Mouse (Mus musculus) midbrain, embryonic 14.5 days (tissue): ENCODE measurements around the gene Ap3b2. TPM values are rescaled to one million over a fixed set of nuclear protein-coding genes. Genes with fewer than 3 reads are reported as not detected.
A peak's percentile ranks its signal among the peaks of the same experiment; 100 is the strongest.

Experiments
- ATAC-seq: fragments of 200-750 bp; cut with Nextera tagmentation; 2 replicates; pipeline ENCODE4 v1.8.0; 2017; ENCODE audit warnings: moderate number of reproducible peaks, moderate library complexity; ENCODE audit not compliant: low FRiP score, low TSS enrichment
- DNase-seq: peaks from one replicate; pipeline ENCODE4 v3.0.0-alpha.2; 2015
- H3K27ac ChIP-seq: fragments of 300-500 bp; sonication (generic); replicated peaks from 2 replicates; pipeline ENCODE4 v1.5.1; 2014; ENCODE audit warnings: mild to moderate bottlenecking, low read depth, low read length, moderate library complexity
- H3K27me3 ChIP-seq: fragments of 300-500 bp; sonication (generic); 2 replicates; pipeline ENCODE4 v1.6.1; 2014; ENCODE audit warnings: low read length, control low read depth, mixed read lengths; ENCODE audit not compliant: control insufficient read depth, insufficient read depth
- H3K36me3 ChIP-seq: fragments of 300-500 bp; sonication (generic); 2 replicates; pipeline ENCODE4 v1.6.1; 2014; ENCODE audit warnings: low read length, control low read depth; ENCODE audit not compliant: control insufficient read depth, insufficient read depth
- H3K4me1 ChIP-seq: fragments of 300-500 bp; sonication (generic); 2 replicates; pipeline ENCODE4 v1.6.1; 2014; ENCODE audit warnings: mild to moderate bottlenecking, antibody characterized with exemption, low read length, control low read depth; ENCODE audit not compliant: control insufficient read depth, insufficient read depth
- H3K4me2 ChIP-seq: fragments of 300-500 bp; sonication (generic); 2 replicates; pipeline ENCODE4 v1.6.1; 2014; ENCODE audit warnings: mild to moderate bottlenecking, low read length, moderate library complexity
- H3K4me3 ChIP-seq: fragments of 300-500 bp; sonication (generic); replicated peaks from 2 replicates; pipeline ENCODE4 v1.5.1; 2014; ENCODE audit warnings: low read depth, low read length
- H3K9ac ChIP-seq: fragments of 300-500 bp; sonication (generic); replicated peaks from 2 replicates; pipeline ENCODE4 v1.6.1; 2014; ENCODE audit warnings: mild to moderate bottlenecking, low read length, moderate library complexity
- H3K9me3 ChIP-seq: fragments of 300-500 bp; sonication (generic); 2 replicates; pipeline ENCODE4 v1.6.1; 2016; ENCODE audit warnings: low read length, control low read depth, mixed read lengths; ENCODE audit not compliant: control insufficient read depth
- WGBS: fragments of 180-500 bp; shearing (Covaris S2); extraction: QIAGEN DNeasy Blood & Tissue Kit; methylation state at CpG from one replicate; pipeline ENCODE4 v1.1.7; 2014; 5-methylcytosine and 5-hydroxymethylcytosine counted together
- polyA plus RNA-seq: library from polyadenylated mRNA; unstranded; fragments of >200 nt; fragmentation: Nextera tagmentation; extraction: Ambion mirVana; gene quantifications from 2 replicates; pipeline ENCODE4 v1.2.1, GENCODE M21; 2014

Gene Ap3b2
- polyA plus RNA-seq: 125 and 138 TPM in 2 replicates

DNA sequence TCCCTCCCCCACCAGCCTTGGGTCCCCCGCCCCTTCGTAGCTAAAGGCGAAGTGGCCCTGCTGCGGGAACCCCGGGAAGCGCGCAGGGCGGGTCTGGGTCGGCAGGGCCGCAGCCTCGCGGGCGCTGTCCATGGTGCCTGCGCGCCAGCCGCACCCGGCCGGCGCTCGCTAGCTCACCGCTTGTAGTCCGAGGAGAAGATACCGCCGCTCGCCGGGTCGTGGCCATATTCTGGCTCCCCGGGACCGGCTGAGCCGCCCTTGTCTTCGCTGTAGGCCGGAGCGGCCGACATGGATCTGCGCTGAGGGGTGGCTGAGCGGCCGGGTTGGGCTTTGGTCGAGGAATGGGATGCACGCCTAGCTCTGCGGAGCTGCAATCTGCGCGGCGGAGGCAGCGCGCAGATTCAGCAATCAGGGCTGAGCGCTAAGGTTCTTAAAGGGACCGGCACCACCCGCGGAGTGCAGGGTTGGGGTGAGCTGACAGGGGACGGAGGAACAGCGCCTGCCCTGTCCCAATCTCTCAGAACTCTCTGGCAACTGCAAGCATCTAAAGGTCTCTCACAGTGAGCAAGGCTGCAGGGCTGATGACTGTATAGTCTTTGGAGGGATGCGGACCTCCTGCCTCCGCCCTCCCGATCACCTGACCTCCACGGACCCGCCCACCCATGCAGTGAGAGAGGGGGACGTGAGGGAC is at the start of gene Ap3b2:
Ap3b2 (minus strand) TSS at position 595 of the 691 bp plus-strand sequence.
- Histone ChIP-seq H3K4me3 (peak within 1 kb of the TSS; percentile 82), H3K4me2 (peak within 1 kb of the TSS; percentile 70), H3K9ac (peak within 1 kb of the TSS; percentile 97), H3K4me1 (peaks cover 22% of the 10 kb centered on the region), H3K36me3 (no peaks in the 10 kb centered on the region), H3K27ac (peak within 1 kb of the TSS; percentile 98), H3K27me3 (no peaks in the 10 kb centered on the region), H3K9me3 (no peaks in the 10 kb centered on the region)
- WGBS: under 1% methylated on average over 57 of the region's 57 CpGs
- DNase-seq (peak; percentile 86), ATAC-seq (peak; percentile 91)

DNA sequence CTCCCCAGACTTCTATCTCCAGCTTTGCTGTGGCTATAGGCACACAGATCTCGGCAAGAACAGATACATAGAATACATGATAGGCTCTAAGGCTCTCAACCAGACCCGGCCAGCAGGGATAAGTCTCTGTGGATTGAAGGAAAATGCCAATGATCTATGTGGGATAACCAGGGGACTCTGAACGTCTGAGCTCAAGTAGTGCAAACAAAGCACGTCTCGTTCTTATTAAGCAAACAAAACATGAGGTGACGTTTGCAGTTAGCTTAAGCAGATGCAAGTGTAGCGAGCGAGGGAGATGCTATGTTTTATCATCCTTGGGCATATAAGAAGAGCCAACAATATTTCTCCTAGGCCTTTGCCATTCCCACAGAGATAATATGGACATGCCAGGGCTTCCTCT is 49.2 kb upstream of the Ap3b2 start:
- peaks cover 13% of the 10 kb centered on the region; the same call in 1 of the 2 replicates for H3K4me1 ChIP-seq
- H3K4me2 ChIP-seq: no peak overlapping the region
- no peaks in the 10 kb centered on the region for H3K27me3 ChIP-seq
- H3K27ac ChIP-seq: no peak overlapping the region
- ATAC-seq (no peak), DNase-seq (no peak)
- H3K36me3 ChIP-seq: no peaks in the 10 kb centered on the region
- H3K4me3 ChIP-seq: no peak overlapping the region
- H3K9ac ChIP-seq: no peak overlapping the region
- 83% methylated on average over 8 of the region's 8 CpGs for WGBS
- no peaks in the 10 kb centered on the region for H3K9me3 ChIP-seq

DNA sequence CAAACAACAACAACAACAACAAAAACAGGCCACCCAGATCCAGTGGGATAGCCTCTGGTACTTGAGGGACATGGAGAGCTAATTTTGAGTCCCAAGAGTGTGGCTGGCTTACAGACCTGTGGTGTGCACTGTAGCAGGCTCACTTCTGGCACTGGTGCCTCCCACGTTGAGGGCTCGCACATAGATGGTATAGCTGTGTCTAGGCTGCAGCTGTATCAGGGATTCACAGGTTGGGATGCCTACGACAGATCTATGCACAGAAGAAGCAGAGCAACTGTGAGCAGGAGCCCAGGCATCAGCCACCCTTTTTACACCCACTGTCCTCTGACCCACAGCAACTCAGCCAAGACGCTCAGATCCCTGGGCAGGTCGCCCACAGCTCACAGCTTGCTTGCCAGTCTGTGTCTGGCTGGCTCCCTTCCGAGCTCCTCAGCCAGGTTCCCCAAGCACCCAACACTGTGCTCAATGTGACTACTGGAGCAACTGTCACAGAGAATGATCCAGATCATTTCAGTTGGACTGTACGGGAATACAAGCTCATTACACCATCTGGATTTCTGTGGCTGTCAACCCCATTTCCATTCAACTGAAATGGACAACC is 48.3 kb upstream of the Ap3b2 start:
- DNase-seq (no peak), ATAC-seq (no peak)
- H3K4me1 ChIP-seq: peaks cover 13% of the 10 kb centered on the region; the same call in 1 of the 2 replicates
- H3K4me2 ChIP-seq: no peak overlapping the region
- H3K36me3 ChIP-seq: no peaks in the 10 kb centered on the region
- H3K9ac ChIP-seq: no peak overlapping the region
- WGBS: 85% methylated on average over 7 of the region's 7 CpGs
- H3K27ac ChIP-seq: no peak overlapping the region
- H3K27me3 ChIP-seq: no peaks in the 10 kb centered on the region
- no peaks in the 10 kb centered on the region for H3K9me3 ChIP-seq
- no peak overlapping the region for H3K4me3 ChIP-seq

DNA sequence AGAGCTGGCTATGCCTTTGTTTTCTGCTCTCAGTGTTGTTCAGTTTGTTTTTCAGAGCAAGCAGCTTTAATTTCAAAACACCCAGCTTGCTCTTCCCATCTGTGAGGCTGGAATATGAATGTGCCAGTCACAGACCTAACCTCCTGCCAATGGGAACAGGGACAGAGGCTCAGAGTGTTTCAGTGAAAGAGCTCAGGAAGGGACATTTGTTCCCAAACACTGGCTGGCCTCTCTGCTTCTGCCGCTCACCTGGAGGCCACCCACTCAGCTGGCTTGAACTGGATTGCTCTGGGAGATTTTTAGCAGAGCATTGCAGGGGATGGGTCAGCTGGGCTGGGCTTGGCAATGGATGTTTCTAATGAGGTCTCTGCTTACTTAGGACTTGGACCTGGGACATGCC is 47.3 kb upstream of the Ap3b2 start:
- peaks cover 13% of the 10 kb centered on the region; the same call in 1 of the 2 replicates for H3K4me1 ChIP-seq
- no peaks in the 10 kb centered on the region for H3K9me3 ChIP-seq
- WGBS: 66% methylated on average over 1 of the region's 1 CpGs
- H3K4me2 ChIP-seq: no peak overlapping the region
- no peaks in the 10 kb centered on the region for H3K27me3 ChIP-seq
- H3K27ac ChIP-seq: no peak overlapping the region
- DNase-seq (no peak), ATAC-seq (no peak)
- no peaks in the 10 kb centered on the region for H3K36me3 ChIP-seq
- H3K4me3 ChIP-seq: no peak overlapping the region
- H3K9ac ChIP-seq: no peak overlapping the region

DNA sequence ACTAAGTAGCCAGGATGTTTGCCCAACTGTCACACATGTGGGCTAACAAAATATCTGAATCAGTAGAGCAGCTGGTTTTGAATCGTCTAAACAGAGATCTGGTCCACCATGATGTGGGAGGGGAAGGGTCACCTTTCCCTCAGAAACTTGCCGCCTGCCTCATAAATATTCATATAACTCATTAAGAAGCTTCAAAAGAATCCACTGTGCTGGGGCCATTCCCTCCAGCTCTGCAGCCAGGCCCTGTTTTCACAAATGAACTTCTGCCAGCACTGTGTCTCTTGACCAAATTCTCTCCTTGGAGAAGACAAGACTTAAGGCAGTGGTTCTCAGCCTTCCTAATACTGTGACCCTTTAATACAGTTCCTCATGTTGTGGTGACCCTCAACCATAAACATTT is 45.8 kb upstream of the Ap3b2 start:
- H3K4me2 ChIP-seq: no peak overlapping the region
- H3K27me3 ChIP-seq: no peaks in the 10 kb centered on the region
- 8% methylated on average over 2 of the region's 2 CpGs for WGBS
- peaks cover 13% of the 10 kb centered on the region; the same call in 1 of the 2 replicates for H3K4me1 ChIP-seq
- DNase-seq (peak; percentile 27), ATAC-seq (no peak)
- no peak overlapping the region for H3K9ac ChIP-seq
- H3K27ac ChIP-seq: no peak overlapping the region
- no peak overlapping the region for H3K4me3 ChIP-seq
- H3K36me3 ChIP-seq: peaks cover 9% of the 10 kb centered on the region
- no peaks in the 10 kb centered on the region for H3K9me3 ChIP-seq

GRCm38 (mm10) chr7:81538070-81538675 is 44.4 kb upstream of the Ap3b2 start:
- Histone ChIP-seq H3K36me3 (peaks cover 19% of the 10 kb centered on the region), H3K27me3 (no peaks in the 10 kb centered on the region), H3K4me1 (peaks cover 13% of the 10 kb centered on the region; the same call in 1 of the 2 replicates), H3K27ac (no peak overlapping the region), H3K4me3 (no peak overlapping the region), H3K9me3 (no peaks in the 10 kb centered on the region), H3K9ac (no peak overlapping the region), H3K4me2 (no peak overlapping the region)
- DNase-seq (peak; percentile 47), ATAC-seq (no peak)
- WGBS: 74% methylated on average over 2 of the region's 2 CpGs

- Histone ChIP-seq H3K9ac (no peak overlapping the region), H3K4me1 (peaks cover 13% of the 10 kb centered on the region; the same call in 1 of the 2 replicates), H3K9me3 (no peaks in the 10 kb centered on the region), H3K4me2 (no peak overlapping the region), H3K27me3 (no peaks in the 10 kb centered on the region), H3K36me3 (peaks cover 34% of the 10 kb centered on the region), H3K27ac (no peak overlapping the region), H3K4me3 (no peak overlapping the region)
- WGBS: 95% methylated on average over 4 of the region's 4 CpGs
- DNase-seq: no peak
- ATAC-seq: no peak
These were observed 42.8 kb upstream of the Ap3b2 start for GRCm38 (mm10) chr7:81536478-81536877.

DNA sequence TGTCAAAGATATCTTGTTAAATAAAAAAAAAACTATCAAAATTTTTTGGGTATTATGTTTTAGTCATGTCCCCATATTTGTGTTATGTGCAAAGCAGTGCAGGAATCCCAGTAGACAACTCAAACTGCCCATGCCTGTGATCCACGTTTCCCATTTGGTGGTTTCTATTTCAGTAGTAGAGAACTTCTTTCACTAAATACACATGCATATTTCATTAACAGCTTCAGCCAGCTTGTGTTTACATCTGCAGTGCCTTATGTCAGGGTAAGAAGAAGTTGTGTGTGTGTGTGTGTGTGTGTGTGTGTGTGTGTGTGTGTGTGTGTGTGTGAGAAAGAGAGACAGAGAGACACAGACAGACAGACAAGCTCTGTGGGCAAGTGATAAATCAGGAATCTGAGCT is 37.7 kb upstream of the Ap3b2 start:
- no peak overlapping the region for H3K4me3 ChIP-seq
- DNase-seq (no peak), ATAC-seq (no peak)
- H3K4me2 ChIP-seq: no peak overlapping the region
- H3K27ac ChIP-seq: no peak overlapping the region
- H3K27me3 ChIP-seq: no peaks in the 10 kb centered on the region
- H3K9ac ChIP-seq: no peak overlapping the region
- 90% methylated on average over 1 of the region's 1 CpGs for WGBS
- H3K36me3 ChIP-seq: peaks cover 71% of the 10 kb centered on the region
- no peaks in the 10 kb centered on the region for H3K9me3 ChIP-seq
- no peaks in the 10 kb centered on the region for H3K4me1 ChIP-seq
